Mouse (Mus musculus) embryonic facial prominence, embryonic 15.5 days (tissue): ENCODE data around the gene Oxld1. TPM values are rescaled to one million over a fixed set of nuclear protein-coding genes. Genes with fewer than 3 reads are reported as not detected.

ENCODE experiments used
- ATAC-seq: fragments of 200-750 bp; cut with Nextera tagmentation; 2 replicates; pipeline ENCODE4 v1.8.0; 2017; ENCODE audit warnings: low read depth, moderate TSS enrichment; ENCODE audit not compliant: insufficient number of reproducible peaks, low FRiP score, low TSS enrichment
- H3K27ac ChIP-seq: fragments of 300-500 bp; sonication (generic); replicated peaks from 2 replicates; pipeline ENCODE4 v1.5.1; 2015; ENCODE audit warnings: mild to moderate bottlenecking, inconsistent platforms
- H3K27me3 ChIP-seq: fragments of 300-500 bp; sonication (generic); 2 replicates; pipeline ENCODE4 v1.6.1; 2015; ENCODE audit warnings: inconsistent platforms
- H3K36me3 ChIP-seq: fragments of 300-500 bp; sonication (generic); 2 replicates; pipeline ENCODE4 v1.6.1; 2015; ENCODE audit warnings: mild to moderate bottlenecking, inconsistent platforms
- H3K4me1 ChIP-seq: fragments of 300-500 bp; sonication (generic); 2 replicates; pipeline ENCODE4 v1.6.1; 2015; ENCODE audit warnings: inconsistent platforms
- H3K4me2 ChIP-seq: fragments of 300-500 bp; sonication (generic); replicated peaks from 2 replicates; pipeline ENCODE4 v1.6.1; 2015; ENCODE audit warnings: mild to moderate bottlenecking, inconsistent platforms
- H3K4me3 ChIP-seq: fragments of 300-500 bp; sonication (generic); replicated peaks from 2 replicates; pipeline ENCODE4 v1.5.1; 2015; ENCODE audit warnings: mild to moderate bottlenecking, inconsistent platforms
- H3K9ac ChIP-seq: fragments of 300-500 bp; sonication (generic); 2 replicates; pipeline ENCODE4 v1.6.1; 2015; ENCODE audit warnings: inconsistent platforms
- H3K9me3 ChIP-seq: fragments of 300-500 bp; sonication (generic); replicated peaks from 2 replicates; pipeline ENCODE4 v1.6.1; 2016; ENCODE audit warnings: inconsistent platforms
- WGBS: fragments of 180-500 bp; shearing (Covaris S2); methylation state at CpG from one replicate; pipeline ENCODE4 v1.1.7; 2015; 5-methylcytosine and 5-hydroxymethylcytosine counted together
- polyA plus RNA-seq: library from polyadenylated mRNA; unstranded; fragments of >200 nt; fragmentation: Nextera tagmentation; extraction: Ambion mirVana; gene quantifications from 2 replicates; pipeline ENCODE4 v1.2.1, GENCODE M21; 2015

The Oxld1 gene
- polyA plus RNA-seq, 1 experiment from 2014 or later = 15.5 TPM

GRCm38 (mm10) chr11:120452246-120452645, 5.6 kb downstream of the Oxld1 start:
- Histone ChIP-seq H3K27ac (no peak overlapping the region), H3K27me3 (no peaks in the 10 kb centered on the region), H3K36me3 (0 out of 2 replicates have a peak, but pooled peaks cover 4% of the 10 kb centered on the region), H3K4me3 (no peak overlapping the region), H3K4me1 (peaks cover 11% of the 10 kb centered on the region; the same call in 1 of the 2 replicates), H3K4me2 (no peak overlapping the region), H3K9me3 (no peaks in the 10 kb centered on the region), H3K9ac (no peak overlapping the region)
- no peak for ATAC-seq
- WGBS = 71% methylated on average over 3 of the region's 3 CpGs

DNA sequence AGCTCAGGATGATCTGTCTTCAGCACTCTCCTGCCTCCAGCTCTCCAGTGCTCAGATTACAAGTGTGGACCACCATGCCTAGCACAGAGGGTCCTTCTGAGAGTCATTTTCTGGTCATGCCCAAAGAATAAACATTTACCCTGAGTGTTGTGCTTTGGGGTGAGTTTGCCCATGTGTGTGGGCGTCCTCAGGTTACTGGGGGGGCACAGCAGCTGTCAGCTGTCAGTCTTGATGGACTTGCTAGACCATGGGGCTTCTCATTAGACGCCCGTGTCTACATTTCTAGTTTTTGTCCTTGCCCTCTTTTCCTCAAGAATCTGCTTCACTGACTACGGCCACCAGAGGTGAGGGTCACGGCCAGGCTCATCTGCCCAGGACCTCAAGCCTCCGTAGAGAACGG, 10.7 kb downstream of the Oxld1 start:
- Histone ChIP-seq H3K27me3 (no peaks in the 10 kb centered on the region), H3K9ac (no peak overlapping the region), H3K9me3 (no peaks in the 10 kb centered on the region), H3K4me1 (no peaks in the 10 kb centered on the region), H3K36me3 (no peaks in the 10 kb centered on the region), H3K4me3 (no peak overlapping the region), H3K4me2 (no peak overlapping the region), H3K27ac (no peak overlapping the region)
- no peak for ATAC-seq
- WGBS = 61% methylated on average over 7 of the region's 7 CpGs

- Histone ChIP-seq H3K4me2 (no peak overlapping the region), H3K27me3 (no peaks in the 10 kb centered on the region), H3K9me3 (no peaks in the 10 kb centered on the region), H3K4me3 (no peak overlapping the region), H3K4me1 (no peaks in the 10 kb centered on the region), H3K36me3 (no peaks in the 10 kb centered on the region), H3K27ac (no peak overlapping the region), H3K9ac (no peak overlapping the region)
- WGBS = 75% methylated on average over 3 of the region's 3 CpGs
- no peak for ATAC-seq
Measured at GRCm38 (mm10) chr11:120445475-120445874, 12.4 kb downstream of the Oxld1 start.

GRCm38 (mm10) chr11:120444106-120444505, 13.8 kb downstream of the Oxld1 start:
- no peak overlapping the region for H3K9ac ChIP-seq
- no peaks in the 10 kb centered on the region for H3K27me3 ChIP-seq
- 61% methylated on average over 6 of the region's 6 CpGs for WGBS
- no peak overlapping the region for H3K27ac ChIP-seq
- no peaks in the 10 kb centered on the region for H3K36me3 ChIP-seq
- H3K4me3 ChIP-seq = no peak overlapping the region
- no peak for ATAC-seq
- H3K9me3 ChIP-seq = no peaks in the 10 kb centered on the region
- no peak overlapping the region for H3K4me2 ChIP-seq
- H3K4me1 ChIP-seq = no peaks in the 10 kb centered on the region

GRCm38 (mm10) chr11:120442765-120443280, 15.0 kb downstream of the Oxld1 start:
- 82% methylated on average over 3 of the region's 3 CpGs for WGBS

GRCm38 (mm10) chr11:120442344-120442743, 15.5 kb downstream of the Oxld1 start, which contains the start of gene Tspan10:
Tspan10 (plus strand) TSS chr11:120442644.
- no peak within 1 kb of the TSS for H3K27ac ChIP-seq
- 86% methylated on average over 3 of the region's 3 CpGs for whole genome bisulfite sequencing
- H3K4me2 ChIP-seq = no peak within 1 kb of the TSS
- no peaks in the 10 kb centered on the region for H3K27me3 ChIP-seq
- no peaks in the 10 kb centered on the region for H3K9me3 ChIP-seq
- H3K4me1 ChIP-seq = no peaks in the 10 kb centered on the region
- no peak for ATAC-seq
- no peak within 1 kb of the TSS for H3K9ac ChIP-seq
- no peak within 1 kb of the TSS for H3K4me3 ChIP-seq
- H3K36me3 ChIP-seq = no peaks in the 10 kb centered on the region

More at GRCm38 (mm10) chr11:120442765-120443280, 15.0 kb downstream of the Oxld1 start:
- no peaks in the 10 kb centered on the region for H3K9me3 ChIP-seq
- no peaks in the 10 kb centered on the region for H3K27me3 ChIP-seq
- no peak for ATAC-seq
- no peak overlapping the region for H3K27ac ChIP-seq
- H3K4me1 ChIP-seq = no peaks in the 10 kb centered on the region
- no peak overlapping the region for H3K4me2 ChIP-seq
- no peak overlapping the region for H3K4me3 ChIP-seq
- H3K9ac ChIP-seq = no peak overlapping the region
- no peaks in the 10 kb centered on the region for H3K36me3 ChIP-seq

- WGBS = 25% methylated on average over 12 of the region's 12 CpGs
- Histone ChIP-seq H3K36me3 (peaks cover 21% of the 10 kb centered on the region), H3K9ac (peak overlapping the region; percentile 86; the same call in 1 of the 2 replicates), H3K27ac (peak overlapping the region; percentile 77; the same call in 1 of the 2 replicates), H3K4me3 (peak overlapping the region; percentile 85), H3K4me2 (peak overlapping the region; percentile 54), H3K9me3 (no peaks in the 10 kb centered on the region), H3K4me1 (peaks cover 11% of the 10 kb centered on the region), H3K27me3 (no peaks in the 10 kb centered on the region)
- no peak for ATAC-seq
Measured at GRCm38 (mm10) chr11:120437857-120438385, 19.9 kb downstream of the Oxld1 start.

DNA sequence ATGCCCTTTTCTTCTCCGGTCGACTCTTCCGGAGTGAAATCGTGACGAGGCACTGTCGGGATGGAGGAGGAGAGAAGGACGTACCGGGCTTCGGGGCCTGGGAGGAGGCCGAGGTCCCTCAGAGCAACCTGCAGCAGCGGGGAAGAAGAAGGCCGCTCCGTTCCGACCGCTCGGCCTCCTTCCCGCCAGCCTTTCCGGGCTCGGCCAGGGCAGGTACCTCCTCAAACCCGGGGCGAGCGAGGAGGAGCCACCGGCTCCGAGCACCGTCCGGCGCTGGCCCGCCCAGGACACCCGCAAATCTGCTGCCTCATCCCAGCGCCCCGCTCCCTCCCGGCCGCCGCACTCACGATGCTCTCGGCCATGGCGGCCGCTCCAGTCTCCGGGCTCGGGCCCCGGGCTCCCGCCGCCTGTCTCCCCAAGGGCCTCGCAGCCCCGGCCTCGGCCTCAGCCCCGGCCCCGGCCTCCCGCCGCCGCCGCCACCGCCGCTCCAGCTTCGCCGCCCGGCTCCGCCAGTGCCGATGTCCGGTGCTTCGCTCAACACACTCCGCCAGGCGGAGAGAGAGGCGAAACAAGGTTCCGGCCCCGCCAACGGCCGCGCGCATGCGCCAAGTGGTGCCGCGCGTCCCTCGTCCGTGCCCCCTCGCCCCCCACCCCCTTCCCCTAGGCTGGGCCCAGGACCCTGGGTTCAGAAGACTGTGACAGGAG, 20.6 kb downstream of the Oxld1 start, which contains the start of gene Nploc4:
Gene Nploc4, minus strand, starts transcription at position 557 of the 705 bp plus-strand sequence.
- Histone ChIP-seq H3K36me3 (peaks cover 27% of the 10 kb centered on the region), H3K9me3 (no peaks in the 10 kb centered on the region), H3K4me2 (peak within 1 kb of the TSS; percentile 54), H3K9ac (peak within 1 kb of the TSS; percentile 86), H3K4me3 (peak within 1 kb of the TSS; percentile 85), H3K4me1 (peaks cover 11% of the 10 kb centered on the region), H3K27me3 (no peaks in the 10 kb centered on the region), H3K27ac (peak within 1 kb of the TSS; percentile 77)
- ATAC-seq = peak; percentile 88
- under 1% methylated on average over 74 of the region's 77 CpGs for WGBS

DNA sequence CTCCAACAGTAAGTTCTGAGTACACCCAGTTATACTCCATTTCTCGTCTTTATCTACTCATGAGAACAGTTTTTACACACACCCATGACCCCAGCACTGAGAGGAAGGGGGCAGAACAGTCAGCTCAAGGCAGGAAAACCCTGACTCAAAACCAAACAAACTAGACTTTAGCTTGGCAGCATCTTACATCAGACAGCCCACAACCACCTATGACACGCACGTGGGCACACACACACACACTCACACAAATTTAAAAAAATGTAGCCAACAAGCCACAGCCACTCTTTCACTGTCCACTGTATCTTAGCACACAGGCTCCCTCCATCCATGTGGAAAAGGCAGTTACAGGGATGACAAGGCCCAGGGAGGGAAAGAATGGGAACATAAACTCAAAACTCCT, 31.1 kb downstream of the Oxld1 start:
- no peaks in the 10 kb centered on the region for H3K9me3 ChIP-seq
- 87% methylated on average over 3 of the region's 3 CpGs for WGBS
- H3K27me3 ChIP-seq = no peaks in the 10 kb centered on the region
- no peak for ATAC-seq
- H3K4me1 ChIP-seq = no peaks in the 10 kb centered on the region
- H3K4me3 ChIP-seq = no peak overlapping the region
- no peak overlapping the region for H3K4me2 ChIP-seq
- no peak overlapping the region for H3K9ac ChIP-seq
- peaks cover 79% of the 10 kb centered on the region for H3K36me3 ChIP-seq
- no peak overlapping the region for H3K27ac ChIP-seq

- H3K36me3 ChIP-seq = peaks cover 78% of the 10 kb centered on the region
- H3K27ac ChIP-seq = no peak overlapping the region
- WGBS = 64% methylated on average over 9 of the region's 9 CpGs
- no peak overlapping the region for H3K4me3 ChIP-seq
- no peaks in the 10 kb centered on the region for H3K4me1 ChIP-seq
- no peaks in the 10 kb centered on the region for H3K27me3 ChIP-seq
- no peak overlapping the region for H3K4me2 ChIP-seq
- no peaks in the 10 kb centered on the region for H3K9me3 ChIP-seq
- H3K9ac ChIP-seq = no peak overlapping the region
- no peak for ATAC-seq
Measured at GRCm38 (mm10) chr11:120423569-120424295, 34.1 kb downstream of the Oxld1 start.
